Mouse (Mus musculus) neural tube, embryonic 11.5 days (tissue): ENCODE data around the gene Polr3gl. TPM values are rescaled to one million over a fixed set of nuclear protein-coding genes. Genes with fewer than 3 reads are reported as not detected.

Experiments used
- ATAC-seq: fragments of 200-750 bp; cut with Nextera tagmentation; 2 replicates; pipeline ENCODE4 v1.8.0; 2017; ENCODE audit warnings: moderate number of reproducible peaks, mild to moderate bottlenecking, moderate TSS enrichment, moderate library complexity; ENCODE audit not compliant: insufficient read depth, low FRiP score, low TSS enrichment
- DNase-seq: peaks from one replicate; pipeline ENCODE4 v3.0.0-alpha.2; 2015; ENCODE audit warnings: low spot score
- H3K27ac ChIP-seq: fragments of 300-500 bp; sonication (generic); 2 replicates; pipeline ENCODE4 v1.5.1; 2014; ENCODE audit warnings: low read depth, mild to moderate bottlenecking, low read length
- H3K27me3 ChIP-seq: fragments of 300-500 bp; sonication (generic); 2 replicates; pipeline ENCODE4 v1.6.1; 2014; ENCODE audit warnings: mild to moderate bottlenecking, low read length, mixed read lengths; ENCODE audit not compliant: control insufficient read depth, insufficient read depth
- H3K36me3 ChIP-seq: fragments of 300-500 bp; sonication (generic); 2 replicates; pipeline ENCODE4 v1.6.1; 2014; ENCODE audit warnings: mild to moderate bottlenecking, low read length, moderate library complexity, mixed read lengths; ENCODE audit not compliant: control insufficient read depth, insufficient read depth
- H3K4me1 ChIP-seq: fragments of 300-500 bp; sonication (generic); 2 replicates; pipeline ENCODE4 v1.6.1; 2014; ENCODE audit warnings: low read length, mixed read lengths; ENCODE audit not compliant: control insufficient read depth, insufficient read depth
- H3K4me2 ChIP-seq: fragments of 300-500 bp; sonication (generic); 2 replicates; pipeline ENCODE4 v1.6.1; 2014; ENCODE audit warnings: low read depth, mild to moderate bottlenecking, moderate library complexity
- H3K4me3 ChIP-seq: fragments of 300-500 bp; sonication (generic); 2 replicates; pipeline ENCODE4 v1.5.1; 2014; ENCODE audit warnings: low read depth, low read length
- H3K9ac ChIP-seq: fragments of 300-500 bp; sonication (generic); 2 replicates; pipeline ENCODE4 v1.6.1; 2014; ENCODE audit warnings: mild to moderate bottlenecking, low read length
- H3K9me3 ChIP-seq: fragments of 300-500 bp; sonication (generic); 2 replicates; pipeline ENCODE4 v1.6.1; 2016; ENCODE audit warnings: low read length; ENCODE audit not compliant: control insufficient read depth
- WGBS: fragments of 180-500 bp; shearing (Covaris S2); extraction: QIAGEN DNeasy Blood & Tissue Kit; methylation state at CpG from one replicate; pipeline ENCODE4 v1.1.7; 2014; 5-methylcytosine and 5-hydroxymethylcytosine counted together
- polyA plus RNA-seq: library from polyadenylated mRNA; unstranded; fragments of >200 nt; fragmentation: Nextera tagmentation; extraction: Ambion mirVana; gene quantifications from 2 replicates; pipeline ENCODE4 v1.2.1, GENCODE M21; 2014

The Polr3gl gene
- polyA plus RNA-seq, 1 experiment from 2014 or later: 12.8 TPM

DNA sequence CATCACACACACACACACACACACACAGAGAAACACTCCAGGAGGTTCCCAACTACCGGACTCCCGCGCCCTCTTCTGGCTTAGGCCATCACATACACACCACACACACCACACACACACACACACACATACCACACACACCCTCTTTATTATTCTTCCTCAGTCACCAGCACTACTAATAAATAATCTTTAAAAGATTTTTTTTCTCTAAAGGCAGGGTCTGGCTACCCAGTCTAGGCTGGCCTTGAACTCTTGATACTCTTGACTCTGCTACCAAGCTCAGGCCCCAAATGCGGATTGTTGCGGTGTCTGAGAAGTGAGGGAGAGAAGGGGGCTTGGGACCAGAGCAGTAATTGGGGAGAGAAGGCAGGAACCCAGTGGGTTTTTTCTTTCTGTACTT, 870 bp upstream of the Polr3gl start:
- peaks cover 6% of the 10 kb centered on the region for H3K27me3 ChIP-seq
- DNase-seq (no peak), ATAC-seq (no peak)
- no peak overlapping the region for H3K27ac ChIP-seq
- H3K9me3 ChIP-seq: no peaks in the 10 kb centered on the region
- H3K4me1 ChIP-seq: peaks cover 23% of the 10 kb centered on the region
- WGBS: 74% methylated on average over 5 of the region's 5 CpGs
- H3K4me3 ChIP-seq: no peak overlapping the region
- no peak overlapping the region for H3K4me2 ChIP-seq
- no peak overlapping the region for H3K9ac ChIP-seq
- H3K36me3 ChIP-seq: no peaks in the 10 kb centered on the region

DNA sequence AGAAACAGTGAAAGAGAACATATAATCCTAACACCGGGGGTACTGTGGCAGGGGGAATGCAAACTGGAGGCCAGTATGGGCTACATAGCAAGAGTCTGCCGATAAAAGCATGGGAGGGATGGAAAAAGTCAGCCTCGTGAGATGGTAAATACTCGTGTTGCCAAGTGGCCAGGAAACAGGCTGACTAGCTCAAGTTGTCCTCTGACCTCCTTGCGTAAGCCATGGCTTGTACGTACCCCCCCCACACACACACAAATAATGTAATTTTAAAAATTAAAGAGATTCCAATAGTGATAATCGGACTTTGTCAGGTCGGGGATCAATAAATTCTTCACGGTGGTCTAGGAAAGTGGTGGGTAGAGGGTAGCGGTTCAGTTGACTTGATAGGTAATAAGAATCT, 607 bp downstream of the Polr3gl start:
- Histone ChIP-seq H3K9ac (peak overlapping the region; percentile 63), H3K36me3 (no peaks in the 10 kb centered on the region), H3K27me3 (peaks cover 6% of the 10 kb centered on the region), H3K9me3 (no peaks in the 10 kb centered on the region), H3K27ac (peak overlapping the region; percentile 42; the same call in 1 of the 2 replicates), H3K4me3 (peak overlapping the region; percentile 53), H3K4me1 (peaks cover 16% of the 10 kb centered on the region), H3K4me2 (peak overlapping the region; percentile 72)
- no peak for ATAC-seq
- 2% methylated on average over 10 of the region's 10 CpGs for WGBS
- DNase-seq: peak; percentile 28

DNA sequence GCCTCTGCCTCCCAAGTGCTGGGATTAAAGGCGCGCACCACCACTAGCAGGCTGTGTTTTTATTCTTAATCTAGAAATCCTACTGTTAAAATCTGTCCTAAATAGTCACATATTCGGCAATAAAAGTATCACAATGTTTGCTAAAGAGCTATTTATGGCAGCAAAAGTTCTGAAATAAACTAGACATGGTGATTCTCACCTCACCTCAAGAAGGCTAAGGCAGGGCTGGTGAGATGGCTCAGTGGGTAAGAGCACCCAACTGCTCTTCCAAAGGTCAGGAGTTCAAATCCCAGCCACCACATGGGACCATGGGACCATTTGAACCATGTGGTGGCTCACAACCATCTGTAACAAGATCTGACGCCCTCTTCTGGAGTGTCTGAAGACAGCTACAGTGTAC, 3.3 kb downstream of the Polr3gl start:
- DNase-seq (no peak), ATAC-seq (no peak)
- Histone ChIP-seq H3K27ac (no peak overlapping the region), H3K4me1 (no peaks in the 10 kb centered on the region; the same call in 1 of the 2 replicates), H3K4me2 (no peak overlapping the region), H3K36me3 (no peaks in the 10 kb centered on the region), H3K27me3 (no peaks in the 10 kb centered on the region), H3K4me3 (no peak overlapping the region), H3K9ac (no peak overlapping the region), H3K9me3 (no peaks in the 10 kb centered on the region)
- 78% methylated on average over 4 of the region's 4 CpGs for WGBS

DNA sequence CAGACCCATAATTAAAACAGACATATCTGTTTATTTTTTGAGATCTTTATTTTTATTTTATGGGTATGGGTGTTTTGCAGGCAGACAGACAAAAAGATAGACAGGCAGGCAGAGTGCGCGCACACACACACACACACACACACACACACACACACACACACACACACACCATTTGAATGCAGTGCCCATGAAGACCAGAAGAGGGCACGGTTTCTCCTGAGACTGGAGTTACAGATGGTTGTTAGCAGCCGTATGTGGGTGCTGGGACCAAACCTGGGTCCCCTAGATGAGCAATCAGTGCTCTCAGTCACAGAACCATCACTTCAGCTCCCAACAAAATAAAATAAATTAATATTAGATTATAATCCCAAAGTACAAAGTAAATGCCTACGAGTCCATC, 10.6 kb downstream of the Polr3gl start:
- H3K27me3 ChIP-seq: no peaks in the 10 kb centered on the region
- ATAC-seq (no peak), DNase-seq (no peak)
- no peaks in the 10 kb centered on the region for H3K9me3 ChIP-seq
- H3K9ac ChIP-seq: no peak overlapping the region
- 83% methylated on average over 5 of the region's 5 CpGs for WGBS
- H3K4me3 ChIP-seq: no peak overlapping the region
- H3K4me2 ChIP-seq: no peak overlapping the region
- H3K36me3 ChIP-seq: no peaks in the 10 kb centered on the region
- no peak overlapping the region for H3K27ac ChIP-seq
- 0 out of 2 replicates have a peak, but pooled peaks cover 3% of the 10 kb centered on the region for H3K4me1 ChIP-seq

DNA sequence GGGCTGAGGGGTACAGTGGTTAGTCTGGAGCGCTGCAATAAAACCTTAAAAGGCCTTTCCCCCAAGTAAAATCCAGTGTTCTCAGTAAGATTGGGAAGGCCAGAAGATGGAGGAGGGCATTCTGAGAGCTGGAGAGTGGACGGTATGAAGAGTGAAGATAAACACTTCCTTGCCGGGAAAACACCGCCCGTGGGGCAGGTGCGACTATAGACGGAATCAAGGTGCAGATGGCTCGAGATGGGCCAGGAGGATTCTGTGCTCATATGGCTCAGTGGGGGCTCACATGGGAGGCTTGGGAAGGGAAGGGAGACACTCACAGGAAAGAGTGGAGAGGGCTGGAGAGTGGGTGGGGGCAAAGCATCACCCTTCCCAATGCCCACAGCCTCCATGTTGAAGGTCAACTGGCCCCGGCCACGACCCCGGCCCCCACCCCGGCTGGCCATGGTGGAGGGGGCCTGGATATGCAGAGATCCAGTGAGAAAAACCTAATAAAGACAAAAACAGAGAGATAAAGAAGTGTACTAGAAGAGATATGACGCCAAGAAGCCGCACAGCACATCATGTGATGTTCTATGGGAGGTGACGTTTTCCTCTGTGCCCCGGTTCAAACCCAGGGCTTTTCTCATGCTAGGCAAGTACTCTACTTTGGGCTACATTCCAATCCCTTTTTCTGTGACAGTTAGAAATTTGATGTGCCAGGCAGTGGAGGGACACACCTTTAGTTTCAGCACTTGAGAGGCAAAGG, 12.0 kb downstream of the Polr3gl start:
- no peak for ATAC-seq
- no peaks in the 10 kb centered on the region for H3K36me3 ChIP-seq
- WGBS: 85% methylated on average over 16 of the region's 16 CpGs

DNA sequence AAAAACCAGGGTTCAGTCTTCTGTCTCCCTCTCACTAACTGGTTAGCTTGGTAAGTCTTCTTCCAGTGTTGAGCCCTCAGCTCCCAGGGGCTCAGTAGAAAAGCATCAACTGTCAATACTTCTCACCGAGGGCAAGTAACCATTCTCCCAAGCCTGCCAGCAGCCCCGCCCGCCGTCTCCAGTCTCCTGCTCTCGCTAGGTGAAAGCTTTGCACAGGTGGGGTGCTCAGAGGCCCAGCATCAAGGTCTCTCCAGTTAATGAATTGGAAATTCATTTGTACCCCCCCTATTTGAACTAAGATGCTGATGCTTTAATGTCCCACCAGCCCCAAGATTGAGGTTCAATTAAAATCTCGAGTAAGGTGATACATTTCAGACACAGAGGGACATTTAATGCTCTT, 12.8 kb downstream of the Polr3gl start:
- ATAC-seq: no peak
- Histone ChIP-seq H3K27me3 (no peaks in the 10 kb centered on the region), H3K4me1 (peaks cover 16% of the 10 kb centered on the region), H3K9ac (no peak overlapping the region), H3K36me3 (no peaks in the 10 kb centered on the region), H3K9me3 (no peaks in the 10 kb centered on the region), H3K27ac (no peak overlapping the region), H3K4me2 (no peak overlapping the region), H3K4me3 (no peak overlapping the region)
- 44% methylated on average over 6 of the region's 6 CpGs for WGBS
- DNase-seq: no peak

More for the DNA sequence above, 12.0 kb downstream of the Polr3gl start:
- Histone ChIP-seq H3K4me2 (no peak overlapping the region), H3K9ac (no peak overlapping the region), H3K4me1 (peaks cover 10% of the 10 kb centered on the region), H3K9me3 (no peaks in the 10 kb centered on the region), H3K27ac (no peak overlapping the region), H3K4me3 (no peak overlapping the region), H3K27me3 (no peaks in the 10 kb centered on the region)
- no peak for DNase-seq

DNA sequence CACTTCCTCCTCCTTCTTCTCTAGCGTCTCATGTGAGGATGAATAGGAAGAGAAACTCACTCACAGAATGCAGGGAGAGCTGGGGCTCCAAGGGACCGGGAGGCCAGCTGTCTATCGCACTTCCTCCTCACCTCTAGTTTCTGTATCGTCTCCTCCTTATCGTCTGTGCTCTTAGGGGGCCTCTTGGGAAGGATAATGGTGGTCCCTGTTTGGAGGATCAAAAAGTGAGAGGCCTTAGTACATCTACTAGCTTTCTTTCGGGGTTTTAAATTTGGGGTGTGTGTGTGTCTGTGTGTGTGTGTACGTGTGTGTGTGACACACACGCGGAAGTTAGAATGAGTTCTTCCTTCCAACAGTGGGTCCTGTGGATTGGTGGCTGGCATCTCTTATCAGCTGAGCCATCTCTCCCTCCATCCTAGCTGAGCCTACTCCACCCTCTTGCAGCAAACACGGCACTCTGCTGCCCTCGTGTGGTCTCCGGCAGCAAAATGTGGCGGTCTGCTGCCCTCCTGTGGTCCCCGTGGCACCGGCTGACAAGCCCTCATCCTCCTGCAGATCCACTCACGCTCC, 14.0 kb downstream of the Polr3gl start:
- Histone ChIP-seq H3K27me3 (no peaks in the 10 kb centered on the region), H3K36me3 (no peaks in the 10 kb centered on the region), H3K4me3 (peak overlapping the region; percentile 16; the same call in 1 of the 2 replicates), H3K4me1 (peaks cover 18% of the 10 kb centered on the region), H3K9ac (peak overlapping the region; percentile 3; the same call in 1 of the 2 replicates), H3K4me2 (peak overlapping the region; percentile 39), H3K27ac (no peak overlapping the region), H3K9me3 (no peaks in the 10 kb centered on the region)
- 10% methylated on average over 16 of the region's 16 CpGs for WGBS
- ATAC-seq: peak; percentile 64
- peak; percentile 94 for DNase-seq

DNA sequence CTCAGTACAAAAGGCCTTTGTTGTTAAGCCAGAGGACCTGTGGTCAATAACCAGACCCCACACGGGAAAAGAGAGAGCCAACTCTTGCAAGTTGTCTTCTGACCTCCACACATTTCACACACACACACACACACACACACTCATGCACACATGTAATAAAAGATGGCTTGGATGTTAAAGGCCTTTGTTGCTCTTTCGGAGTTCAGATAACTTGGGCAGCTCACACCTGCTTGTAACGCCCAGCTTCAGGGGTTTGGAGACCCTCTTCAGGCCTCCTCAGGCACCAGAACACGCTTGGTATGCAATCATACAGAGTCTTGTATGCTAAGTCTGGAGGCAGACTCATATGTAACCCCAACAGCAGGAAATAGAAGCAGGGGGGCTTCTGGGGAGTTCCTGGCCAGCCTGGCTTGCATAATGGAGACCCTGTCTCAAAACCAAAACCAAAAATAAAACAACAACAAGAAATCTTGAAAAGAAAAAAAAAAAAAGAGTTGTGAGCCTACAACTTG, 14.7 kb downstream of the Polr3gl start:
- ATAC-seq (no peak), DNase-seq (no peak)
- Histone ChIP-seq H3K27ac (no peak overlapping the region), H3K36me3 (no peaks in the 10 kb centered on the region), H3K9me3 (no peaks in the 10 kb centered on the region), H3K4me1 (peaks cover 18% of the 10 kb centered on the region), H3K4me3 (no peak overlapping the region), H3K27me3 (no peaks in the 10 kb centered on the region), H3K9ac (no peak overlapping the region), H3K4me2 (no peak overlapping the region)
- 78% methylated on average over 4 of the region's 4 CpGs for WGBS
